Mouse (Mus musculus) kidney, postnatal 10 days (tissue): ENCODE results near the gene Ccdc51.

Source experiments
- DNase-seq: peaks from one replicate; pipeline ENCODE4 v3.0.0; 2021; ENCODE audit warnings: mixed read lengths

Gene Ccdc51

GRCm38 (mm10) chr9:109082124-109082800 is at the start of gene Ccdc51, which contains the start of gene Tma7:
TSS of gene Ccdc51 (plus strand) at chr9:109082493.
TSS of gene Tma7 (minus strand) at chr9:109082587.
- peak; percentile 87 for DNase-seq

GRCm38 (mm10) chr9:109038086-109038895 is 44.0 kb upstream of the Ccdc51 start, which contains the start of gene Shisa5:
TSS of gene Shisa5 (plus strand) at chr9:109038565.
- DNase-seq, result peak; percentile 92

- DNase-seq, result peak; percentile 72
These were observed 43.4 kb upstream of the Ccdc51 start for GRCm38 (mm10) chr9:109038901-109039364.

- DNase-seq, result peak; percentile 12
These were observed 42.6 kb upstream of the Ccdc51 start for GRCm38 (mm10) chr9:109039681-109040080.

GRCm38 (mm10) chr9:109040216-109040615 is 42.1 kb upstream of the Ccdc51 start:
- DNase-seq, result peak; percentile 19

- peak; percentile 61 for DNase-seq
These were observed 41.4 kb upstream of the Ccdc51 start for GRCm38 (mm10) chr9:109040906-109041305.

GRCm38 (mm10) chr9:109041351-109041750 is 40.9 kb upstream of the Ccdc51 start:
- peak; percentile 26 for DNase-seq

- DNase-seq, result peak; percentile 70
These were observed 36.0 kb upstream of the Ccdc51 start for GRCm38 (mm10) chr9:109046306-109046705.

- DNase-seq, result no peak
These were observed 33.0 kb upstream of the Ccdc51 start for GRCm38 (mm10) chr9:109049316-109049715.

GRCm38 (mm10) chr9:109049996-109050673 is 32.2 kb upstream of the Ccdc51 start:
- peak; percentile 5 for DNase-seq

GRCm38 (mm10) chr9:109050674-109050997 is 31.7 kb upstream of the Ccdc51 start:
- DNase-seq, result no peak

GRCm38 (mm10) chr9:109051011-109051501 is 31.2 kb upstream of the Ccdc51 start:
- peak; percentile 5 for DNase-seq

GRCm38 (mm10) chr9:109051651-109052489 is 30.4 kb upstream of the Ccdc51 start:
- DNase-seq, result peak; percentile 4

GRCm38 (mm10) chr9:109052490-109053260 is 29.6 kb upstream of the Ccdc51 start:
- peak; percentile 5 for DNase-seq

- DNase-seq, result peak; percentile 5
These were observed 28.9 kb upstream of the Ccdc51 start for GRCm38 (mm10) chr9:109053366-109053765.

- peak; percentile 3 for DNase-seq
These were observed 28.4 kb upstream of the Ccdc51 start for GRCm38 (mm10) chr9:109053851-109054250.

GRCm38 (mm10) chr9:109054712-109055111 is 27.6 kb upstream of the Ccdc51 start:
- peak; percentile 79 for DNase-seq

GRCm38 (mm10) chr9:109055271-109056030 is 26.8 kb upstream of the Ccdc51 start:
- DNase-seq, result no peak

- no peak for DNase-seq
These were observed 26.1 kb upstream of the Ccdc51 start for GRCm38 (mm10) chr9:109056081-109056690.

- DNase-seq, result no peak
These were observed 25.4 kb upstream of the Ccdc51 start for GRCm38 (mm10) chr9:109056916-109057315.
